Mouse (Mus musculus): ENCODE measurements around the gene C130074G19Rik.

GRCm38 (mm10) chr1:184832211-184832610 is 50.8 kb downstream of the C130074G19Rik start:
- TF ChIP-seq CTCF (IDR thresholded peaks at IDR 0.05; ENCODE audit: insufficient read depth, low read depth, low read length) (no peak), POLR2A (IDR thresholded peaks at IDR 0.05; ENCODE audit: insufficient read depth, low read depth, low read length) (no peak)
